8 mouse cellular contexts compared by ENCODE assay signal in genomic region chr5:21383392-21384251, GRCm38 (mm10). TPM values are rescaled to one million over a fixed set of nuclear protein-coding genes. Genes with fewer than 3 reads are reported as not detected.
DNase-seq lines count a peak whose midpoint lies in the region; ATAC-seq and TF ChIP-seq lines count a peak whose summit lies in the region.
"Had no signal": no experiment of that assay in that cellular context is flagged by ENCODE, and none has a peak within 500 bp of the region (broad histone marks: within the 10 kb centered on the region; RNA-seq: fewer than 3 reads in every experiment).

No protein-coding gene starts in this region.

- TF ChIP-seq EP300 in heart, adult 2 months (IDR thresholded peaks at IDR 0.05; ENCODE audit: insufficient read depth, low read depth, low read length) = no peak

- no peak for DNase-seq in lung, postnatal 36 days
- DNase-seq in heart, adult 2 months = peak in 1 of 2 experiments; percentile 31
- peak; percentile 28 for DNase-seq in kidney, postnatal 10 days
- no peak for DNase-seq in urinary bladder, adult 18-20 months (ENCODE audit: low spot score in 2 of 2)
- no peak for DNase-seq in left cerebral cortex, postnatal 4 days

- H3K4me1 ChIP-seq in lung, embryonic 15.5 days = peaks cover 14% of the 10 kb centered on the region
- no peaks in the 10 kb centered on the region; the same call in none of the 2 replicates for H3K4me1 ChIP-seq in heart, adult 2 months (ENCODE audit: control insufficient read depth, insufficient read depth, low read length)
- H3K4me1 ChIP-seq in stomach, embryonic 16.5 days (ENCODE audit: control insufficient read depth, insufficient read depth, low read length) = peaks cover 19% of the 10 kb centered on the region

- ATAC-seq in lung, embryonic 15.5 days (ENCODE audit: borderline replicate concordance, extremely low read depth, low FRiP score, low TSS enrichment) = no peak
- no peak; the same call in 1 of the 2 replicates for ATAC-seq in stomach, embryonic 16.5 days (ENCODE audit: insufficient read depth, low FRiP score)

- WGBS in lung, embryonic 15.5 days = 26% methylated on average over 14 of the region's 14 CpGs
- 48% methylated on average over 14 of the region's 14 CpGs for WGBS in heart, adult 2 months
- WGBS in stomach, embryonic 16.5 days = 29% methylated on average over 14 of the region's 14 CpGs

- H3K27ac ChIP-seq in lung, embryonic 15.5 days = 0 out of 2 replicates have a peak overlapping the region, but pooled peaks have one; percentile 13
- H3K27ac ChIP-seq in heart, adult 2 months = peak overlapping the region; percentile 20
- H3K27ac ChIP-seq in stomach, embryonic 16.5 days (ENCODE audit: low read length) = peak overlapping the region; percentile 5; the same call in 1 of the 2 replicates

- intact Hi-C loops in heart, adult 2 months (cut with DNase I) = no loop called here
- intact Hi-C loops in left cerebral cortex, postnatal 4 days (cut with DNase I) = no loop called here

- no peaks in the 10 kb centered on the region for H3K79me2 ChIP-seq in heart, adult 2 months (replicated peaks; ENCODE audit: control insufficient read depth, insufficient read depth, low read length)

- H3K4me2 ChIP-seq in lung, embryonic 15.5 days = no peak overlapping the region
- H3K4me2 ChIP-seq in stomach, embryonic 16.5 days (ENCODE audit: low read depth, low read length) = no peak overlapping the region

- no peak for TF ChIP-seq CTCF in heart, adult 2 months (IDR thresholded peaks at IDR 0.05)

- H3K9me3 ChIP-seq in lung, embryonic 15.5 days = no peaks in the 10 kb centered on the region
- H3K9me3 ChIP-seq in stomach, embryonic 16.5 days (replicated peaks; ENCODE audit: control insufficient read depth, low read length) = no peaks in the 10 kb centered on the region

- TF ChIP-seq POLR2A in heart, adult 2 months (IDR thresholded peaks at IDR 0.05; ENCODE audit: insufficient read depth, low read depth, low read length) = no peak

- no peak overlapping the region for H3K9ac ChIP-seq in lung, embryonic 15.5 days
- no peak overlapping the region for H3K9ac ChIP-seq in heart, adult 2 months (ENCODE audit: low read depth, low read length)
- H3K9ac ChIP-seq in stomach, embryonic 16.5 days (ENCODE audit: low read length) = no peak overlapping the region

- no peak overlapping the region for H3K4me3 ChIP-seq in lung, embryonic 15.5 days
- H3K4me3 ChIP-seq in heart, adult 2 months = no peak overlapping the region
- H3K4me3 ChIP-seq in stomach, embryonic 16.5 days (replicated peaks; ENCODE audit: low read length) = no peak overlapping the region

- H3K27me3 ChIP-seq in lung, embryonic 15.5 days = no peaks in the 10 kb centered on the region
- H3K27me3 ChIP-seq in heart, adult 2 months (ENCODE audit: control insufficient read depth, insufficient read depth, low read length) = no peaks in the 10 kb centered on the region
- H3K27me3 ChIP-seq in stomach, embryonic 16.5 days (ENCODE audit: control insufficient read depth, insufficient read depth, low read length) = no peaks in the 10 kb centered on the region

- no peaks in the 10 kb centered on the region for H3K36me3 ChIP-seq in lung, embryonic 15.5 days
- no peaks in the 10 kb centered on the region for H3K36me3 ChIP-seq in heart, adult 2 months (ENCODE audit: control insufficient read depth, insufficient read depth, low read length)
- no peaks in the 10 kb centered on the region for H3K36me3 ChIP-seq in stomach, embryonic 16.5 days (ENCODE audit: control insufficient read depth, insufficient read depth, low read length)

RNA-seq across cellular contexts. Expression of gene Fgl2, which starts 11.2 kb away (rescaled TPM):
- polyA plus RNA-seq in lung, embryonic 15.5 days (2015; fragmentation: Nextera tagmentation; extraction: Ambion mirVana) = 4.6 and 5.8 TPM in 2 replicates
- 10 to 100 TPM; 26.3 to 27.2 TPM for total RNA-seq in heart, adult 2 months (2021)
- polyA plus RNA-seq in heart, adult 2 months (2012; rRNA removed) = 16.9 and 27.0 TPM in 2 replicates
- polyA plus RNA-seq in stomach, embryonic 16.5 days (2015; fragmentation: Nextera tagmentation; extraction: Ambion mirVana) = 15.9 and 17.2 TPM in 2 replicates
- total RNA-seq in left cerebral cortex, postnatal 4 days (2021) = 1 to 10 TPM; 1.8 to 1.9 TPM

RNA-seq across cellular contexts. Expression of gene Ccdc146, which starts 40.9 kb away (rescaled TPM):
- polyA plus RNA-seq in lung, embryonic 15.5 days (2015; fragmentation: Nextera tagmentation; extraction: Ambion mirVana) = 1.4 and 1.5 TPM in 2 replicates
- total RNA-seq in heart, adult 2 months (2021) = 1 to 10 TPM; 2.8 to 3.1 TPM
- polyA plus RNA-seq in heart, adult 2 months (2012; rRNA removed) = 1.5 and 2.9 TPM in 2 replicates
- polyA plus RNA-seq in stomach, embryonic 16.5 days (2015; fragmentation: Nextera tagmentation; extraction: Ambion mirVana) = 0.62 and 0.72 TPM in 2 replicates
- total RNA-seq in left cerebral cortex, postnatal 4 days (2021) = under 1 TPM; 0.50 to 0.95 TPM
- total RNA-seq: megakaryocyte-erythroid progenitor cell, adult 5-6 weeks had no signal

RNA-seq across cellular contexts. Expression of gene Fam185a, which starts 41.1 kb away (rescaled TPM):
- polyA plus RNA-seq in lung, embryonic 15.5 days (2015; fragmentation: Nextera tagmentation; extraction: Ambion mirVana) = 5.5 and 6.0 TPM in 2 replicates
- 10 to 100 TPM; 18.4 to 19.9 TPM for total RNA-seq in heart, adult 2 months (2021)
- 4.5 and 6.2 TPM in 2 replicates for polyA plus RNA-seq in heart, adult 2 months (2012; rRNA removed)
- polyA plus RNA-seq in stomach, embryonic 16.5 days (2015; fragmentation: Nextera tagmentation; extraction: Ambion mirVana) = 6.5 and 6.8 TPM in 2 replicates
- 10 to 100 TPM; 11.4 to 13.9 TPM for total RNA-seq in left cerebral cortex, postnatal 4 days (2021)
